Mouse (Mus musculus) CH12F3 (cell line): ENCODE measurements around the gene Timd2.
"Not testable (repeated sequence)": the region's sequence is repeated elsewhere in the genome, so short reads cannot be mapped to it uniquely, and the experiment has no call there.

Source experiments
- in situ Hi-C: fragments of 300-500 bp; cut with MboI; formaldehyde crosslinking; loops from 2 replicates; pipeline ENCODE4 v1.14.3; 2020; ENCODE audit warnings: low sequenced_read_pairs

Gene Timd2

GRCm38 (mm10) chr11:46706664-46707356, at the start of gene Timd2:
Gene Timd2, minus strand, starts transcription at chr11:46707061.
- in situ Hi-C loops = no loop called here

GRCm38 (mm10) chr11:46755714-46756113, 48.9 kb upstream of the Timd2 start:
- in situ Hi-C loops = not testable (repeated sequence)

- in situ Hi-C loops = no loop called here
Observed at GRCm38 (mm10) chr11:46754669-46755068, 47.8 kb upstream of the Timd2 start.

DNA sequence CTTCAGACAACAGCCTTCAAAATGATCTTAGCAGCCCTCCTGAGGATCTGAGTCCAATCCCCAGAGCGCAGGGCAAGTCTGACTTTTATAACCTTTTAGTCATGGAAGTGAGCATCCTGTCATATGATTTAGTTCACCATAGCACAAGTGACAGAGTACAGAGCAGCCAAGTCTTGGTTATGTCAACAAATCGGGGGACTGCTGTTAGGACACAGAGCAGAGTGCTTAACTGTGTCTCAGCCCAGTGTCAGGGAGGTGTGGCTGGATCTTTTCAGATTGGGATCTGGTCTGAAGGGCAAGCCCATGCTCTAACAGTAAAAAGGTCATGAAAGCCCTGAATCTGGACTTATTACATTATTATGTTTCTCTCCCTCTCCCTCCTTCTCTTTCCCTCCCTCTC, 46.8 kb upstream of the Timd2 start:
- in situ Hi-C loops = no loop called here

DNA sequence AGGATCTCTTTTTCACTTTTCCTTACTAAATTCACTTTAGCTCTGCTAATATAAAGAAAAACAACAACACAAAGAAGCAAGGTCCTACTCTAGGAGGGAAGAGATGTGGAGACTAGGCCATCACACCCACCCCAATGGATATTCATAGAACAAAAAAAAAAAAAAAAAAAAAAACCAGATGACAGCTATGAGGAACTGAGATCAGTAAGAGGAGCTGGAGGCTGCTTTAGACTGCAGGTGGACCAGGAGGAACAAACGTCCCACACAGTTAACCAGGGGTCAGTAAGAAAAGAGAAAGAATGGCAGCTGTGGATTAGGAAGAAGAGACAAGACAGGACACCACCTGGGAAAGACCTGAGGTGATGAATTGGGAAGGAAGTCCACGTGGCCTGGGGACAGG, 41.1 kb upstream of the Timd2 start:
- in situ Hi-C loops = no loop called here

- in situ Hi-C loops = no loop called here
Observed at GRCm38 (mm10) chr11:46741716-46742115, 34.9 kb upstream of the Timd2 start.

- in situ Hi-C loops = no loop called here
Observed at GRCm38 (mm10) chr11:46740886-46741285, 34.0 kb upstream of the Timd2 start.

DNA sequence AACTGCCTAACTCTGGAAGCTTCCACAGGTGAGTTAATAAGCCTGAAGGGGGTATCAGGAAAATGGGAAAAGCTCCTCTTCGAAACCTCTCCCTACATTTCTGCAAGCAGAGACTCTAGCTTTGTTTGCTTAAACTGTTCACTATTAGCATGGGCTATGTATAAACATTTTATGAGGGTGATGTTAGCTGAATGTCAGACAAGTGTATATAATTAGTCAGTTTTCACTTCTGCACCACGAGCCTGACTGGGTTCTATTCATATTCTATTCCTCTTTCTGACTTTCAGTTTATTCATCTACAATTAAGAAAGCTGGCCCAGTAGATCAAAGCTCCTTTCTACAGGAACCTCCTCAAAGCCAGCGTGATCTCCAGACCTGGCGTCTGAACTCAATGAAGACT, 32.6 kb upstream of the Timd2 start:
- in situ Hi-C loops = no loop called here

DNA sequence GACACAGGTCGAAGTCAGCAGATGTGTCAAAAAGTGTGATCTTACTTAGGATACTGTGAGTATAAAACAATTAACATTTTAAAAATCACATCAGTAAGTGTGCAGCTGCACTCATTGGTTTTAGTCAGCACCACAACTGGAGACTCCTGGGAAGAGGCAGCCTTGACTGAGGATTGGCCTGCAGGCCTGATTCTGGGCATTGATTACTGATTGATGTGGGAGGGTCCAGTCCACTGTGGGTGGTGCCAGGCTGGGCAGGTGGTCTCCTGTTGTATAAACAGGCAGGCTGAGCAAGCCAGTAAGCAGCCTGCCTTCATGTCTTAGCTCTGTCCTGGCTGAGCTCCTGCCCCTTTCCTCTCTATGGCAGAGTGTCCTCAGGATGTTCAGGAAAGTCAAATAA, 28.2 kb upstream of the Timd2 start, which contains the start of gene Havcr1:
Havcr1 (plus strand) TSS at position 5 of the 400 bp plus-strand sequence.
- in situ Hi-C loops = not testable (repeated sequence)

- in situ Hi-C loops = no loop called here
Observed at GRCm38 (mm10) chr11:46734617-46735016, 27.8 kb upstream of the Timd2 start.

DNA sequence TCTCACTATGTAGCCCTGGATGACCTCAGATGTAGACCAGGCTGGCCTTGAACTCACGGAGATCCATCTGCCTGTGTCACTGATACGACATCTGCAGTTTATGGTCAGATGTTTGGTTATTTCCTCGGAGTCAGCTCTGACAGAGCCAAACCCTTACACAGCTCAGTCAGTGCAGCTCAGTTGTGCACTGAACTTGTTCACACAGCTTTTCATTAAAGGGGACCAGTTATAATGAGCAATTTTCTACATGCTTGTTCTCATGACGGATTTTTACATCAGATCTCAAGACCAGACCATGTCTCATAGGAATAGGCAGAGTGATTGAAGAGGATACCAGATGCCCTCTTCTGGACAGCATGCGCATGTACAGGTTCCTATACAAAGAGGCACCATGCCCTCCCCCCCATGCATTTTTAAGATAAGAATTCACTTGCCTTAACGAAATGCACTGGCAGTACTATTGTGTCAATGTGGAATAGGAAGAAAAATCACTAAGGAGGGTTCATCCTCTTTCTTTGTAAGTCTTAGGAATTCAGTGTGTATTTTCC, 26.5 kb upstream of the Timd2 start:
- in situ Hi-C loops = no loop called here

- in situ Hi-C loops = no loop called here
Observed at GRCm38 (mm10) chr11:46731541-46732070, 24.7 kb upstream of the Timd2 start.

DNA sequence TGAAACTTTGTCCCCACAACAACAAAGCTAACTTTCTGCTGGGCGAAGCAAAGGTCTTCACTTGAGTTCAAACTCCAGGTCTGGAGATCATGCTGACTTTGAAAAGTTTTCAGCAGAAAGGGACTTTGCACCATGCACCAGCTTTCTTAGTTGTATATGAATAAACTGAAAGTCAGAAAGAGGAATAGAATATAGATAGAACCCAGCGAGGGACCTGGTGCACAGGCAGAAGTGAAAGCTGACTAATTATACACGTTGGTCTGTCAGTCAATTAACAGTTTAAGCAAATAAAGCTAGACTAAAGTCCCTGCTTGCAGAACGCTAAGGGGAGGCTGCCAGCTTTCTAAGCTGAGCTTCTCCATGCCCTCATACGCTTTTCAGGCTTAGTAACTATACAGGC, 8.0 kb downstream of the Timd2 start:
- in situ Hi-C loops = no loop called here

- in situ Hi-C loops = no loop called here
Observed at GRCm38 (mm10) chr11:46698278-46698655, 8.6 kb downstream of the Timd2 start.

GRCm38 (mm10) chr11:46697433-46698277, 9.2 kb downstream of the Timd2 start:
- in situ Hi-C loops = no loop called here

GRCm38 (mm10) chr11:46695849-46696248, 11.0 kb downstream of the Timd2 start:
- in situ Hi-C loops = not testable (repeated sequence)

GRCm38 (mm10) chr11:46690136-46690535, 16.7 kb downstream of the Timd2 start:
- in situ Hi-C loops = no loop called here

DNA sequence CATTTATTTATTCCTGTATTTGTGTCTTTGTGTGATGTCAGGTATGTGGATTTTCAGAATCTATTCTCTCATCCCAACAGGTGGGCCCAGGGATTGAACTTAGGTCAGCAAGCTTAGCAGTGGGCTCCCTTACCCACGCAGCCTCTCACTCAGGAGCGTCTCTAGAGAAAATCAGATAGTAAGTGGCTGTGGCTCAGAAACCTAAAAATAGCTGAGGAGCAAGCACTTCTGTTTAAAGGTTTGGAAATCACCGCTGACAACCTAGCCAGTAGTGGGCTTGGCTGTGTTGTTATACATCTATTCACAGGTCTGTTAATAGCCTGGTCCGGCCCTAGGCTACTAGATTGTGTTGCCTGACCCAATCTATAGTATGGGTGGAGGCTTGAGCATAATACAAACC, 23.1 kb downstream of the Timd2 start:
- in situ Hi-C loops = no loop called here

DNA sequence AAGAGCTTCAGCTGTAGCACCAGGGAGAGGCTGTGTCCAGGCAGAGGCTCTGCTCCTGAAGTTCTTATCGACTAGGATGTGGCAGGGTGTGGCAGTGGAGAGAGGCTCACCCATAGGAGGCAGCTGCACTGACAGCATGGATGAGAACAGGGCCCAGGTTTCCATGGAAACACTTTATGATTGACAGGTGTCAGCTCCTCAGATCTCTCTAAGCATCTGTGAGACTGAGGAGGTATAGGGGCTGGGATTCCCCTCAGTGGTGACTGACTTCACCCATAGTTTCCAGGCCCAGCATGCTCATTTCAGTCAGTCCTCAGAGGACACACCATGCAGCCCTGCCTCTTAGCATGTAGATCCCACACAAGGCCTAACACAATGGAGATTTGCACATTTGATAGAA, 24.0 kb downstream of the Timd2 start:
- in situ Hi-C loops = no loop called here

GRCm38 (mm10) chr11:46667938-46668337, 38.9 kb downstream of the Timd2 start:
- in situ Hi-C loops = no loop called here

- in situ Hi-C loops = no loop called here
Observed at GRCm38 (mm10) chr11:46667105-46667504, 39.8 kb downstream of the Timd2 start.
